Mouse (Mus musculus) heart, adult 11 months (tissue): ENCODE results near the gene Mink1.

Experiments used
- DNase-seq: peaks from one replicate; pipeline ENCODE4 v3.0.0; 2022

The Mink1 gene

GRCm38 (mm10) chr11:70596094-70596493 is 33.4 kb downstream of the Mink1 start:
- DNase-seq: peak; percentile 93

GRCm38 (mm10) chr11:70597301-70597700 is 34.6 kb downstream of the Mink1 start:
- no peak for DNase-seq

- DNase-seq: no peak
These were observed 35.8 kb downstream of the Mink1 start for GRCm38 (mm10) chr11:70598451-70598953.

DNA sequence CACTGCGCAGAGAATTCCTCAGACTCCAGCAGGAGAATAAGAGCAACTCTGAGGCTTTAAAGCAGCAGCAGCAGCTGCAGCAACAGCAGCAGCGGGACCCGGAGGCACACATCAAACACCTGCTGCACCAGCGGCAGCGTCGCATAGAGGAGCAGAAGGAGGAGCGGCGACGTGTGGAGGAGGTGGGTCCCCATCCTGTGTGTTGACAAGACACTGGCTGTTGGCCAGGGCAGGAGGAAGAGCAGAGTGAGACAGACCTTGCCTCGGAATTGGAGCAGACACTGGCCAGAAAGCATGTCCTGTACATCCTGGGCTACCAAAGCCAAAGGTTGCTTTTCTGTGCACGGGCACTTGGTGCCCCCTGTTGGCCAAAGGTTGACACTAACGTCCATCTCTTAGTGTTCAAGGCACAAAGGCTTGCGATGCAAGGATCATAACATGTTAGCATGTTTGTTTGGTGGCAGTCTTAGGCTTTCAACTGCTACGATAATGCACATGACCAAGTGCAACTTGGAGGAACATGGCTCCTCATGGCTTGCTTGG is 42.4 kb downstream of the Mink1 start:
- DNase-seq: peak; percentile 95

GRCm38 (mm10) chr11:70606717-70607116 is 44.0 kb downstream of the Mink1 start:
- DNase-seq: no peak

GRCm38 (mm10) chr11:70607611-70608010 is 44.9 kb downstream of the Mink1 start:
- peak; percentile 90 for DNase-seq

- DNase-seq: peak; percentile 92
These were observed 45.8 kb downstream of the Mink1 start for GRCm38 (mm10) chr11:70608381-70609066.

DNA sequence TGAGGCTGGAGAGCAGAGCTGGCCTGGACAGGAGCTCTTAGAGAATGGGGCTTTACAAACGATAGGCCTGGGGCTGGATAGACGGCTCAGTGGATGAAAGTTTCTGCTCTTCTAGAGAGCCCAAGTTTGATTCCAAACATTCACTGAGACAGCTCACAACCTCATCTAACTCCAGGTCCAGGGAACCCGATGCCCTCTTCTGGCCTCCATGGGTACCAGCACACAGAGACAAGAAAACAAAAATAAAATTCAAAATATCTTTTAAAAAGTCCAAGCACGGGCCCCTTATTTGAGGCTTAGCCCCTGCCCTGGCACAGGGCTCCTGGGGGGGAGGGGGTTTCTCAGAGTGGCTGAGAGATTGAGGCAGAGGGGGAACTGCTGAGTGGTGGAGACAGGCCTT is 48.1 kb downstream of the Mink1 start:
- DNase-seq: no peak

DNA sequence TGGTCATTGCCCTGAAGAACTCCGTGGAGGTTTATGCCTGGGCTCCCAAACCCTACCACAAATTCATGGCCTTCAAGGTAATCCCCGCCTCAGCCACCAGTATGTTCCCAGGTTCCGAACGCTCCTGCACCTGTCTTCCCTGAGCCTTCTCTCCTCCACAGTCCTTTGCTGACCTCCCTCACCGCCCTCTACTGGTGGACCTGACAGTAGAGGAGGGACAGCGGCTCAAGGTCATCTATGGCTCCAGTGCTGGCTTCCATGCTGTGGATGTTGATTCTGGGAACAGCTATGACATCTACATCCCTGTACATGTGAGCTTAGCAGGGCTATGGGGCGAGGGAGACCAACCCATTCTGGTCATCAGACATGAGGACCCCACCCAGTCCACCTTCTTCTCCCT is 49.8 kb downstream of the Mink1 start:
- no peak for DNase-seq

DNA sequence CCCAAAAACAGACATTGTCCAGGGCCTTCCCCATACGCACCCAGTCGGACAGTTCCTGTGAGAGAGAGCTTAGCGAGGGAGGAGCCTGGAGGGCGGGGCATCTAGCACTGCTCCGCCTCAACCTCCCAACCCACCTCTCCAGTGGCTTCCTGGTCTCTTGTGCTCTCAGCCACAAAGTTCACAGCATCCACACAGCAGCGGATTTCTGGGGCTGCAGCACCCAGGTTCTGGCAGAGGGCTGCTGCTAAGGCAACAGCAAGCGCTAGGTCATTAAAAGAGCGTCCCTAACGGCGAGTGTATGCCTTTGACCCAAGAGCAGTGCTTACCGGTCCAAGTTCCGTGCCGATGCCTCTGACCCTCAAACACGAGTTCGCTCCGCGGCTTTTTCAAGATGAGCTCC is 52.4 kb downstream of the Mink1 start:
- peak; percentile 99 for DNase-seq

DNA sequence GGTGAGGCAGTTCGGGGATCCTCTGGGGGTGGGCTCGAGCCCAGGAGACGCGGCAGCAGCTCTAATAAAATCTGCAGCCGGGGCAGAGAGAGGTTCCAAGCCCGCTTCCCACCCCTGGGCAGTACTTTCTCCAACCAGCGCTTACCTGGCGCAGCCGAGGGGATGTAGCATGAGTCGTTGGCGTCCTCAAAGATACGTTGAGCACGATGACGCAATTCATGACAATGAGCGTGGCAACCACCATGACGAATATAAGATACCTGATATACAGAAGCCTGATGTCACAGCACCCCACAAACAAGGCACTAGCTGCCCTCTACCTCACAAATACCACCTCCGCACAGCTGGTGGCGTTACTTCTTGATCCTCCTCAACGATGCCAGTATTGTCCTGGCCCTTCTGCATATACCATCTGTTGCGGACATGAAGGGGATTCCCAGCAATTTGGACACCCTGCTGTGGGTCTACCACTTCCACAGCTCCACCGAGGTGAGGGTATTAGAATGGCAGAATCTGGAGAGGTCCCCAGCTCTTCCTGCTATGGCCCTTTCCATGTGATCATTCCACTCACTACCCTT is 52.9 kb downstream of the Mink1 start, which contains the start of gene 4930544D05Rik:
Gene 4930544D05Rik (plus strand): TSS at position 333 of the 578 bp plus-strand sequence.
- peak; percentile 88 for DNase-seq

- DNase-seq: no peak
These were observed 56.4 kb downstream of the Mink1 start, which contains the start of gene Chrne for GRCm38 (mm10) chr11:70619101-70619500. Gene Chrne, minus strand, starts transcription at chr11:70619216.

GRCm38 (mm10) chr11:70621972-70622814 is 59.5 kb downstream of the Mink1 start:
- DNase-seq: peak; percentile 89

DNA sequence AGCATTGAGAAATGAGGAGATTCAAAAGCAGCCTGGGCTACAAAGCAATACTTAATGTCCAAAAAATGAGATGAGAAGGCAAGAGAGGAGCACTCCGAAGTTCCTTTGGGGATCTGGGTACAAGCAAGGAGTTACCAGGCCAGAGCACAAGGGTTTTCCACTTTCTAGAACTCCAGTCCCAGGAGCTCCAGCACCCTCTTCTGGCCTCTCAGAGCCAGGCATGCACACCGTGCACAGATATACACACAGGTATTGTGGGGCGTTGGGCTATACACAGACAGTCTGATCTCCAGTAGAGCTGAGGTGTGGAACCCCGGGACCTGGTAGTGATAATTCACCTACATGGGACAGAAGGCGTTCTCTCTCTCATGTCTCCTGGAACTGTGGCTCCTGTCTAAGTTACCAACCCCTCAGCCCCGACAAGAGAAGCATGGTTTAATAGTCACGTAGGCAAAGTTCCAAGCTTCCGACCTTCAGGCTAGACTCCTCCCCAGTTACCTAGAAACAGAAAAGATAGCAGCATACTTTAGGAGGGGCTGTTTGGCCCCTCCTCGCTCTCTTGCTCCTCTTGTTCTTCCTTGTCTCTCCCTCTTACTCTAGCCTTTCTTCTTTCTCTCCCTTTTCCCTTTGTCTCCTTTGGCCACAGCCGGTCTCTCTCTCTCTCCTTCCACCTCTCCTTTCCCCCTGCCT is 60.5 kb downstream of the Mink1 start:
- no peak for DNase-seq

DNA sequence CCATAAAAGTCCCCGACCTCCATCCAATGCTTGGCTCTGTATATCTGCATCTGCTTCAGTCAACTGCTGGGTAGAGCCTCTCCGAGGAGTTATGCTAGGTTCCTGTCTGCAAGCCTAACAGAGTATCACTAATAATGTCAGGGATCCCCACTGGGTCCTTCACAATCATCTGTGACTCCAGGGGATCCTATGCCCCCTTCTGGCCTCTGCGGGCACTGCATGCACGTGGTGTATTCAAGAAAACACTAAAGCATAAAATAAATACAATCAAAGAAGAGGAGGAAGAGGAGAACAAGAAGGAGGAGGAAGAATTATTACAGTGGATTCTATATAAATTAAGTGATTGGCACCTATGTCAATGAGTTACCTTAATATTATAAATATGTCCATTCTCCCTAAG is 62.8 kb downstream of the Mink1 start:
- DNase-seq: no peak

GRCm38 (mm10) chr11:70626877-70627276 is 64.2 kb downstream of the Mink1 start:
- DNase-seq: no peak

DNA sequence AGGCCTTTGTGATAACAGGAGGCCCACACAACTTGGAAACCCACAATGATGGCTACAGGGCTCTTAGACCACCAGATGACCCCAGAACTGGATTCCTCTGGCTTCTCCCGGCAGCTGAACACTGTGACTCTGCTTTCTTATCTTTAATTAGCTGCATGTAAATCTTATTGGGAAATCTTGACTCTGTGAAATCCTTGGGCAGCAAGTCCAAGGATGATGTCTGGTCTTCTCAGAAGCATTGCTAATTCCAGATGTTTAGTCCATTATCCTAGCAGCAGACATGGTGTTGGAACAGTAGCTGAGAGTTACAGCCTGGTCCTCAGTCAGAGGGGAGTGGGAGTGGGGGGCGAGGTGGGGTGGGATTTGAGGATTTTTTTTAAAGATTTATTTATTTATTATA is 65.8 kb downstream of the Mink1 start:
- no peak for DNase-seq

GRCm38 (mm10) chr11:70629557-70629956 is 66.9 kb downstream of the Mink1 start:
- no peak for DNase-seq

DNA sequence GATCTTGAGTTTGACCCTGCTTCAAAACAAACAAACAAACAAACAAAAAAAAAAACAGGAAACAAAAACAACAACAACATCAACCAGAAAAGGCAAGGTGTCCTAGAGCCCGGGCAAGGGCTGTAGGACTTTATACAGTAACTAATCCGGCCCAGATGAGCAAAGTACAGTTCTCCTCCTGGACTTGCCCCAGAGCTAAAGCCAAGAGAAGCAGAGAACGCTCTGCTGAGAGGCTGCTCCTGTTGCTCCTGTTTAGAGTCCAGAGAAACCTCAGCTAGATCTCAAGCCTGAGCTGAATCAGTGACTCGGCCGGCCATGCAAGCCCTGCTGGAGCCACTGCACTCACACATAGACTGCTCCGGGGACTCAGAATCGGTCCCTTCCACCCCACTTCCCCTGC is 67.4 kb downstream of the Mink1 start:
- no peak for DNase-seq

- DNase-seq: no peak
These were observed 72.9 kb downstream of the Mink1 start for GRCm38 (mm10) chr11:70635601-70636000.

- no peak for DNase-seq
These were observed 75.1 kb downstream of the Mink1 start for GRCm38 (mm10) chr11:70637764-70638163.

DNA sequence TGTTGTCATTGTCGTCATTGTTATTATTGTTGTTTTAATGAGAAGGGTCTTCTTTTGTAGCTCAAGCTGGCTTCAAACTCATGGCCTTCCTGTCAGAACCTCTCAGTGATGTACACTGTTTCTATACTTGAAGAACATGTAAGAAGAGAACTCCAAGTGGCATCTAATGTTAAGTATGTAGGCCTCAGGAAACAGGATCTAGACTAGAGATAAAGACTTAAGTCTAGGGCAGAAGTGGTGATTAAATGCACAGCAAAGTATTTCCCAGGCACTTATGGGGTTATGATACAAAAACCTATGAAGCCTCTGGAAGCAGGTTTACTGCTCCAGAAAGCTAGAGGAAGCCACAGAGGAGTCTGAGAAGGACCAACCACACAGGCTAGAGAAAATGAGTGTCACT is 75.6 kb downstream of the Mink1 start:
- no peak for DNase-seq
